Comparison of ENCODE assay signal across 11 mouse cellular contexts in genomic region chr12:86687445-86687955, GRCm38 (mm10). TPM values are rescaled to one million over a fixed set of nuclear protein-coding genes. Genes with fewer than 3 reads are reported as not detected.
A peak's percentile ranks its signal among the peaks of the same experiment; 100 is the strongest.
DNase-seq lines count a peak whose midpoint lies in the region; ATAC-seq and TF ChIP-seq lines count a peak whose summit lies in the region.
"Had no signal": no experiment of that assay in that cellular context is flagged by ENCODE, and none has a peak within 500 bp of the region (broad histone marks: within the 10 kb centered on the region; RNA-seq: fewer than 3 reads in every experiment).

No protein-coding gene starts in this region.

- no peak overlapping the region for H3K27ac ChIP-seq in forebrain, embryonic 11.5 days (ENCODE audit: low read depth, low read length)
- H3K27ac ChIP-seq in forebrain, postnatal 0 days (ENCODE audit: low read depth, low read length), result no peak overlapping the region
- peak overlapping the region; percentile 68 for H3K27ac ChIP-seq in layer of hippocampus, adult 2 months
- 0 out of 2 replicates have a peak overlapping the region, but pooled peaks have one; percentile 15 for H3K27ac ChIP-seq in liver, embryonic 12.5 days

- H3K4me1 ChIP-seq in forebrain, embryonic 11.5 days (replicated peaks; ENCODE audit: control insufficient read depth, insufficient read depth, low read length), result no peaks in the 10 kb centered on the region
- H3K4me1 ChIP-seq in forebrain, postnatal 0 days (ENCODE audit: insufficient read depth), result peaks cover 7% of the 10 kb centered on the region
- peaks cover 66% of the 10 kb centered on the region for H3K4me1 ChIP-seq in liver, embryonic 12.5 days

- ATAC-seq in forebrain, embryonic 11.5 days (replicated peaks; ENCODE audit: low FRiP score), result 0 out of 2 replicates have a peak, but pooled peaks have one; percentile 4
- no peak for ATAC-seq in forebrain, postnatal 0 days
- no peak; the same call in 1 of the 2 replicates for ATAC-seq in liver, embryonic 12.5 days

- TF ChIP-seq CTCF in forebrain, postnatal 0 days (IDR thresholded peaks at IDR 0.05; ENCODE audit: low read depth), result no peak
- no peak for TF ChIP-seq CTCF in layer of hippocampus, adult 2 months (conservative IDR thresholded peaks at IDR 0.05)

- H3K9ac ChIP-seq in forebrain, embryonic 11.5 days (ENCODE audit: low read length), result no peak overlapping the region
- H3K9ac ChIP-seq in forebrain, postnatal 0 days, result no peak overlapping the region
- no peak overlapping the region for H3K9ac ChIP-seq in liver, embryonic 12.5 days

- H3K27me3 ChIP-seq in forebrain, embryonic 11.5 days (ENCODE audit: control insufficient read depth, insufficient read depth, low read length), result no peaks in the 10 kb centered on the region
- H3K27me3 ChIP-seq in forebrain, postnatal 0 days (ENCODE audit: insufficient read depth, low read length), result no peaks in the 10 kb centered on the region
- 0 out of 2 replicates have a peak, but pooled peaks cover 2% of the 10 kb centered on the region for H3K27me3 ChIP-seq in liver, embryonic 12.5 days (replicated peaks)

- no peak overlapping the region for H3K4me2 ChIP-seq in forebrain, embryonic 11.5 days (ENCODE audit: low read depth, low read length, severe bottlenecking)
- no peak overlapping the region for H3K4me2 ChIP-seq in forebrain, postnatal 0 days (ENCODE audit: low read depth)
- no peak overlapping the region for H3K4me2 ChIP-seq in liver, embryonic 12.5 days

- no peaks in the 10 kb centered on the region for H3K9me3 ChIP-seq in forebrain, embryonic 11.5 days (ENCODE audit: control insufficient read depth, low read length)
- H3K9me3 ChIP-seq in forebrain, postnatal 0 days (ENCODE audit: low read length), result no peaks in the 10 kb centered on the region
- H3K9me3 ChIP-seq in liver, embryonic 12.5 days (replicated peaks), result no peaks in the 10 kb centered on the region

- no peaks in the 10 kb centered on the region; the same call in 1 of the 2 replicates for H3K36me3 ChIP-seq in forebrain, embryonic 11.5 days (ENCODE audit: control insufficient read depth, insufficient read depth, low read length)
- peaks cover 62% of the 10 kb centered on the region for H3K36me3 ChIP-seq in forebrain, postnatal 0 days (ENCODE audit: insufficient read depth)
- H3K36me3 ChIP-seq in liver, embryonic 12.5 days, result no peaks in the 10 kb centered on the region

- WGBS in forebrain, embryonic 11.5 days, result 76% methylated on average over 4 of the region's 4 CpGs
- 89% methylated on average over 4 of the region's 4 CpGs for WGBS in forebrain, postnatal 0 days
- 27% methylated on average over 4 of the region's 4 CpGs for WGBS in liver, embryonic 12.5 days (ENCODE audit: insufficient replicate concordance)

- no peak overlapping the region for H3K4me3 ChIP-seq in forebrain, embryonic 11.5 days (ENCODE audit: low read depth, low read length)
- no peak overlapping the region for H3K4me3 ChIP-seq in forebrain, postnatal 0 days (ENCODE audit: low read depth, low read length)
- no peak overlapping the region for H3K4me3 ChIP-seq in layer of hippocampus, adult 2 months
- no peak overlapping the region for H3K4me3 ChIP-seq in liver, embryonic 12.5 days

- no peak for DNase-seq in forebrain, embryonic 11.5 days (ENCODE audit: low spot score)
- DNase-seq in forebrain, postnatal 0 days, result no peak
- no peak for DNase-seq in layer of hippocampus, adult 2 months (ENCODE audit: low spot score in 2 of 2)
- DNase-seq in layer of hippocampus, postnatal 14 days (ENCODE audit: low spot score in 2 of 2), result no peak
- peak; percentile 94 for DNase-seq in R1 (ENCODE audit: low read depth, low spot score)
- no peak for DNase-seq in gastrocnemius, adult 8-10 months (ENCODE audit: low spot score in 2 of 2)
- no peak for DNase-seq in right cerebral cortex, postnatal 14 days
- DNase-seq: thymus, adult 2 months had no signal

RNA-seq across cellular contexts. Expression of gene Vash1, which starts 9.0 kb away (rescaled TPM):
- polyA plus RNA-seq in forebrain, embryonic 11.5 days (2014; fragmentation: Nextera tagmentation; extraction: Ambion mirVana), result 23.5 and 25.5 TPM in 2 replicates
- total RNA-seq in forebrain, postnatal 0 days (2014; rRNA removed), result 93.0 and 96.3 TPM in 2 replicates
- polyA plus RNA-seq in forebrain, postnatal 0 days (2015; fragmentation: Nextera tagmentation; extraction: Ambion mirVana), result 25.7 and 33.2 TPM in 2 replicates
- 10 to 100 TPM; 40.4 to 41.8 TPM for total RNA-seq in layer of hippocampus, adult 2 months (2021)
- total RNA-seq in layer of hippocampus, postnatal 14 days (2021), result 10 to 100 TPM; 65.2 to 77.4 TPM
- polyA plus RNA-seq in liver, embryonic 12.5 days (2016; fragmentation: Nextera tagmentation; extraction: Ambion mirVana), result 2.3 and 2.7 TPM in 2 replicates
- total RNA-seq in gastrocnemius, adult 8-10 months (2022), result 1 to 10 TPM; 2.0 to 3.6 (median 3.1) TPM

RNA-seq across cellular contexts. Expression of gene Angel1, which starts 38.8 kb away (rescaled TPM):
- 14.9 and 15.7 TPM in 2 replicates for polyA plus RNA-seq in forebrain, embryonic 11.5 days (2014; fragmentation: Nextera tagmentation; extraction: Ambion mirVana)
- 4.5 and 6.5 TPM in 2 replicates for total RNA-seq in forebrain, postnatal 0 days (2014; rRNA removed)
- 6.2 and 7.1 TPM in 2 replicates for polyA plus RNA-seq in forebrain, postnatal 0 days (2015; fragmentation: Nextera tagmentation; extraction: Ambion mirVana)
- 1 to 10 TPM; 5.6 to 5.8 TPM for total RNA-seq in layer of hippocampus, adult 2 months (2021)
- 1 to 10 TPM; 5.9 to 6.2 TPM for total RNA-seq in layer of hippocampus, postnatal 14 days (2021)
- 2.3 and 2.8 TPM in 2 replicates for polyA plus RNA-seq in liver, embryonic 12.5 days (2016; fragmentation: Nextera tagmentation; extraction: Ambion mirVana)
- 1 to 10 TPM; 3.4 to 6.3 (median 4.8) TPM for total RNA-seq in gastrocnemius, adult 8-10 months (2022)

RNA-seq across cellular contexts. Expression of gene Lrrc74a, which starts 46.7 kb away (rescaled TPM):
- polyA plus RNA-seq in forebrain, embryonic 11.5 days (2014; fragmentation: Nextera tagmentation; extraction: Ambion mirVana), result not detected in 2 replicates
- not detected in 2 replicates for total RNA-seq in forebrain, postnatal 0 days (2014; rRNA removed)
- polyA plus RNA-seq in forebrain, postnatal 0 days (2015; fragmentation: Nextera tagmentation; extraction: Ambion mirVana), result not detected in 2 replicates
- not detected for total RNA-seq in layer of hippocampus, adult 2 months (2021)
- total RNA-seq in layer of hippocampus, postnatal 14 days (2021), result not detected
- not detected in 2 replicates for polyA plus RNA-seq in liver, embryonic 12.5 days (2016; fragmentation: Nextera tagmentation; extraction: Ambion mirVana)
- total RNA-seq in gastrocnemius, adult 8-10 months (2022), result not detected
- polyA plus RNA-seq: embryonic facial prominence, embryonic 14.5 days; limb, embryonic 14.5 days had no signal

Comparison
In these comparisons a context has a peak if more than half of its experiments do, and no peak if none do; other contexts are left out.
1. H3K27ac ChIP-seq: peak in layer of hippocampus, adult 2 months (single experiment) and liver, embryonic 12.5 days (single experiment); none in forebrain, embryonic 11.5 days (single experiment) and forebrain, postnatal 0 days (single experiment).
2. RNA of gene Vash1, which starts 9.0 kb away (total RNA-seq): 93.0 to 96.3 TPM in forebrain, postnatal 0 days, 65.2 to 77.4 TPM in layer of hippocampus, postnatal 14 days and 40.4 to 41.8 TPM in layer of hippocampus, adult 2 months; 2.0 to 3.6 TPM in gastrocnemius, adult 8-10 months; every median in the first group is over 4 times any median in the second.